Mouse (Mus musculus) kidney, adult 9 months (tissue): ENCODE data around the gene Fgf22.

Experiments
- DNase-seq: peaks from one replicate; pipeline ENCODE4 v3.0.0; 2022

The Fgf22 gene

GRCm38 (mm10) chr10:79754856-79755516 is at the start of gene Fgf22:
Gene Fgf22, plus strand, starts transcription at chr10:79755076.
- DNase-seq, result peak; percentile 75

DNA sequence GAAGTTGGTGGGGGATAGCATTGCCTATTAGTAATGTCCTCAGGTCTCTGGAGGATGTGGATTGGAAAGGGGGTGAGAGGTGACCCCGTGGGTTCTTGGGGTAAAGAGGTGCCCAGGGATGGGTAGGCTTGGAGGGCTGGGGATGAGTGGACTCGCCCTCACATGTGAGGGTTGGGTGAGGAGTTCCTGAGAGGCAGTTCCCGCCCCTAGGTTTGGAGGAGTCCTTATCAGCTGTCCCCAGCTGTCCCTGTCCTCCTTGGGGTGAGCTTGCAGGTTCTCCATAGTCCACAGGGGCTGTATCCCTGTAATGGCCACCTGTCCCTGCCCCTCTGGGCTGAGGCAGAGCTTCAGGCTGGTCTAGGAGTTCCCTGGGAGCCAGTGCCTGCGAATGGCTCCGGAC is 48.9 kb upstream of the Fgf22 start:
- DNase-seq, result no peak

GRCm38 (mm10) chr10:79706406-79707094 is 48.3 kb upstream of the Fgf22 start:
- no peak for DNase-seq

- DNase-seq, result no peak
Measured at GRCm38 (mm10) chr10:79707162-79707561, 47.7 kb upstream of the Fgf22 start.

- DNase-seq, result no peak
Measured at GRCm38 (mm10) chr10:79707759-79708158, 47.1 kb upstream of the Fgf22 start.

GRCm38 (mm10) chr10:79708668-79709067 is 46.2 kb upstream of the Fgf22 start:
- no peak for DNase-seq

DNA sequence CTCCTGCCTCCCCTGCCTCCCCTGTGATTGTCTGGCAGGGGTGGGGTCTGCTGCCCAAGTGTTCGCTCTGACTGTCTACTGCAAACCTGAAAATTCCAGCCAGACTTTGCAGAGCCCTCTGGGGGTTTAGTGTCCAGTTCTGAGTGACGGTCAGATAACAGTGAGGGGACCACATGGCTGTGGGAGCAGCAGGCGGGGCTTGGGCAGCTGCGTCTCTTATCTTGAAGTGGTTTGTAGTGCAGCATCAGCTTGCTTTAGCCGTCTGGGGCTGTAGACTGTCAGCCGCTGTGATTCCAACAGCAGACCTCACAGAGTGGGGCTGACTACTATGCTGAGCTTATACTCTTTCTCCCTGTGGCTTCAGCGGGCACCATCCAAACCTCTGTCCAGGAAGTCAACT is 45.6 kb upstream of the Fgf22 start:
- DNase-seq, result no peak

DNA sequence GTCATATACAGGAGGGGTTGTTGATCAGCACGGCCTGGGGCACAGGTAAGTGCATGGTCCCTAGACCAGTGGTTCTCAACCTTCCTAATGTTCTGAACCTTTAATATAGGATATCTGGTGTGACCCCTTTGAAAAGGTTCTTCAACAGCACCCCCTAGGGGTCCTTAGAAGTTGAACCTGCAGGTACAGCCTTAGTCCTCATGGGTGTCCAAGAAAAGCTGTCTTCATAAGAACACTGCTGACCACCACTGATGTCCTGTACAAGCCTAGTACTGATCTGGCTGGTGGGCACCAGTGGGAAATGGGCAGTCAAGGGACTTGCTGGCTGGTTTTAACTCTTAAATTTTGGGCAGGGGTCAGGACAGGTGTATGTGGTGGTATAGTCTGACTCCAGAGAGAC is 42.8 kb upstream of the Fgf22 start:
- DNase-seq, result no peak

- peak; percentile 79 for DNase-seq
Measured at GRCm38 (mm10) chr10:79712499-79713126, 42.3 kb upstream of the Fgf22 start.

GRCm38 (mm10) chr10:79713163-79713562 is 41.7 kb upstream of the Fgf22 start:
- no peak for DNase-seq

- no peak for DNase-seq
Measured at GRCm38 (mm10) chr10:79714996-79715395, 39.9 kb upstream of the Fgf22 start.

DNA sequence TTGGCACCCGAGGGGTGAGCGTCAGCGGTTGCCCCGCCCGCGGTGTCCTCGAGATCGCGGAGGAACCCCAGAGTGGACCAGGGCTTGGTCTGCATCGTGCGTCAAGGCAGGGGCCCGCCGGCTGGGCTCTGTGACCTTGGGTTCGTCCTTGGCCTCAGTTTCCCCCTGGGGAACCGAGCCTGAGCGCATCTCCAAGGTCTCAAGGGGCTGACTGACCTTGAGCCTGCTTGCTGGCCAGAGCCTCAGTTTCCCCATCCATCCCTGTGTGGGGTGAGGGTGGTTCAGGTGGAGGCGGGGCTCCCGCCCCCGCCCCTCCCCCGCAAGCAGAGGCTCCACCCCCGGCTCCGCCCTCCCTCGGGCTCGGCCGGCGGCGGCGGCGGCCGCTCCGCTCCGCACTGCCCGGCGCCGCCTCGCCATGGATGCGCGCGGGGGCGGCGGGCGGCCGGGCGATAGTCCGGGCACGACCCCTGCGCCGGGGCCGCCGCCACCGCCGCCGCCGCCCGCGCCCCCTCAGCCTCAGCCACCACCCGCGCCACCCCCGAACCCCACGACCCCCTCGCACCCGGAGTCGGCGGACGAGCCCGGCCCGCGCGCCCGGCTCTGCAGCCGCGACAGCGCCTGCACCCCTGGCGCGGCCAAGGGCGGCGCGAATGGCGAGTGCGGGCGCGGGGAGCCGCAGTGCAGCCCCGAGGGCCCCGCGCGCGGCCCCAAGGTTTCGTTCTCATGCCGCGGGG is 38.5 kb upstream of the Fgf22 start, which contains the start of gene Hcn2:
Hcn2 (plus strand) TSS at position 381 of the 734 bp plus-strand sequence.
- no peak for DNase-seq

GRCm38 (mm10) chr10:79716988-79717355 is 37.9 kb upstream of the Fgf22 start:
- no peak for DNase-seq

GRCm38 (mm10) chr10:79717640-79718357 is 37.1 kb upstream of the Fgf22 start:
- peak; percentile 75 for DNase-seq

- DNase-seq, result no peak
Measured at GRCm38 (mm10) chr10:79721089-79721488, 33.8 kb upstream of the Fgf22 start.

GRCm38 (mm10) chr10:79723047-79723446 is 31.8 kb upstream of the Fgf22 start:
- DNase-seq, result no peak

- no peak for DNase-seq
Measured at GRCm38 (mm10) chr10:79723692-79724091, 31.2 kb upstream of the Fgf22 start.

DNA sequence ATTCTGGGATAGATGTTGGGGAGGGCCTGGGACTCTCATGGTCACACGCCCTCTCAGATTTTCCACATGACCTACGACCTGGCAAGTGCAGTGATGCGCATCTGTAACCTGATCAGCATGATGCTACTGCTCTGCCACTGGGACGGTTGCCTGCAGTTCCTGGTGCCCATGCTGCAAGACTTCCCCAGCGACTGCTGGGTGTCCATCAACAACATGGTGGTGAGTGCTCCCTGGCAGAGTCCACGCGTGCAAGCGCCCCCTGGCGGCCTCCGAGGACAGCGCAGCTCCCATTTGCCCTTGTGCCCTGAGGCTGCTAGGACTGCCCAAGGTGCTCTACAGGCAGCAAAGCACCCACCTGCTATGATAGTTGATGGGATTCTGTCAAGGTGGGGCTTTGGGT is 28.8 kb upstream of the Fgf22 start:
- peak; percentile 71 for DNase-seq

DNA sequence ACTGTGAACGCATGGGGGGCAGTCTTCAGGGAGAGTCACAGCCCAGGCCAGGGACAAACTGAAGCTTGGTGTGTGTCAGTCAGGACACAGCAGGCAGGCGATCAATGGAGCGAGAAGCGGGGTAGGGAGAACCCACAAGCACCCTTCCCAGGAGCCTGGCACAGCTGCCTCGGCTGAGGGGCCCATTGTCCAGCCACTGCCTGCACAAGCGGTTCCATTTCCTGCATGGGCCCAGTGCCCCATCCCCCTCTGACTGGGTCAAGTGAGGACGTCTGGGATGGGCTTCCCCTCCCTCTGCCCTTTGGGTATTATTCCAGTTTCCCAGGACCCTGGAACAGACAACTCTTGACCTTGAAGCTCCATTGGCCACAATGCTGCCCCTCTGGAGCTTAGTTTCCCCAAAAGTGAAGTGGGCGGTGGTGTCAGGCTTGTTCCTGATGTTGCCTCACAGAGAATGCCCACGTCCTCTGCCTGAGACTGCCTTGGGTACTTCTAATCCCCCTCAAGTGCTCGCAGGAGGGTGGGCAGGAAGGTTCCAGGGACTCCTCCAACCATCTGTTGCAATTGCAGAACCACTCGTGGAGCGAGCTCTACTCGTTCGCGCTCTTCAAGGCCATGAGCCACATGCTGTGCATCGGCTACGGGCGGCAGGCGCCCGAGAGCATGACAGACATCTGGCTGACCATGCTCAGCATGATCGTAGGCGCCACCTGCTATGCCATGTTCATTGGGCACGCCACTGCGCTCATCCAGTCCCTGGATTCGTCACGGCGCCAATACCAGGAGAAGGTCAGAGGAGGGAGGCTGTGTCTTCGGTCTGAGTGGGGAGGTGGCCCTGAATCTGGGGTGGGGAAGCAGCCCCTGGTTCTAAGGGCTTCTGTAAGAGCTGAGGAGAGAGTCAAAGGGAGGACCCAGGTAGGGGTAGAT is 26.3 kb upstream of the Fgf22 start:
- DNase-seq, result no peak

- DNase-seq, result no peak
Measured at GRCm38 (mm10) chr10:79729357-79729965, 25.4 kb upstream of the Fgf22 start.

- peak; percentile 44 for DNase-seq
Measured at GRCm38 (mm10) chr10:79732500-79732899, 22.4 kb upstream of the Fgf22 start.
